Mouse (Mus musculus): ENCODE data around the gene Olfr223. TPM values are rescaled to one million over a fixed set of nuclear protein-coding genes. Genes with fewer than 3 reads are reported as not detected.
"Not testable (repeated sequence)": the region's sequence is repeated elsewhere in the genome, so short reads cannot be mapped to it uniquely, and the experiment has no call there.

Olfr223 gene
- polyA plus RNA-seq, 1 experiment = not detected

DNA sequence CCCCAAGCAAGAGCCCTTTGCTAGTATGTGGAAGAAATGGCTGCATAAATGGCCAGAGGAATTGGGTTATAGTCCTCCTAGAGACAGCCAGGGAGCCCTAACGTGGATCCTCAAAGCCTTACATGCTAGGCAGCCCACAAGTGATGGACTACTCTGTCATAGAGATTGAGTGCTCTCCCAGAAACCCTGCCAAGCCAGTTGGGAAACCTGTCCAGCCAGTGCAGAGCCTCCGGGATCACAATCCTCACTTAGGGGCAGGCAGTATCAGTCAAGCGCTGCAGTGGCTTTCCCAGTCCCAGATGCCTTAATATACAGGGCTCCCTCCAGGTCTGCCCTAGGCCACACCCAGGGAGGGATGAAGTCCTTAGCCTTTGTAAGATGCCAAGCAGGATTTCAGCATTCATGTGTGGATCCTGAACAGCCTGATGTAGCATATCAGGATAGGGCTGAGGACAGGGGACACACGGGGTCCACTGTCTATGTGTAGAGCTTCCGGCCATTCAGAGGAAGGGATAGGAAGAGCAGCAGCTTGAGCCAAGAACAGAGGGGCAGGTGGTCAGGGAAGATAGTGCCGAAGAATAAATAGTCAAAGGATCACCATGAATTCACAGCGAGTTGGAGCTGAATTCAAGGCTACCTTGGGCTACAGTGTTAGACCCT lies 41.0 kb upstream of the Olfr223 start:
- 85% methylated on average over 7 of the region's 7 CpGs for WGBS
- no peak overlapping the region for H3K27ac ChIP-seq (ENCODE audit: control insufficient read depth, insufficient read depth, low read depth, low read length, poor library complexity)
- H3K4me3 ChIP-seq (replicated peaks; ENCODE audit: control insufficient read depth, low read depth, low read length) = no peak overlapping the region
- no peaks in the 10 kb centered on the region; the same call in 1 of the 2 replicates for H3K4me1 ChIP-seq (ENCODE audit: control insufficient read depth, insufficient read depth, low read length)
- no peak for TF ChIP-seq CTCF (IDR thresholded peaks at IDR 0.05; ENCODE audit: control insufficient read depth, insufficient read depth, low read length)
- TF ChIP-seq POLR2A (IDR thresholded peaks at IDR 0.05; ENCODE audit: borderline replicate concordance, control insufficient read depth, low read depth, low read length) = no peak

DNA sequence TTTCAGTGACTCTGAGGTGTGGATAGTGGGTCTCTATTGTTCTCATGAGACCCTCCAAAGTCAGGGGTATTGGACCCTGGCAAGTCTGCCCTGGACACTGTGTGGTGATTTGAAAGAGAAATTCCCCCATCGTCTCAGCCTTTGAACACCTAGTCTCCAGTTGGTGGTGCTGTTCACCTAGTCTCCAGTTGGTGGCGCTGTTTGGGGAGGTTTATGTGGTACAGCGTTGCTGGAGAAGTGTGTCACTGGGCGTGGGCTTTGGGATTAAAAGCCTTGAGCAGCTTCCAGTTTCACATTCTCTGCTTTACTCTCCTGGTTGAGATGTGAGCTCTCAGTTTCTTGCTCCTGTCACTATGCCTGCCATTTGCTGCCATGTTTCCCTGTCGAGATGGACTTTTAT lies 39.9 kb upstream of the Olfr223 start:
- WGBS = 14% methylated on average over 5 of the region's 5 CpGs
- Histone ChIP-seq H3K4me1 (ENCODE audit: control insufficient read depth, insufficient read depth, low read length) (peaks cover 1% of the 10 kb centered on the region; the same call in 1 of the 2 replicates), H3K27ac (ENCODE audit: control insufficient read depth, insufficient read depth, low read depth, low read length, poor library complexity) (no peak overlapping the region), H3K4me3 (replicated peaks; ENCODE audit: control insufficient read depth, low read depth, low read length) (no peak overlapping the region)
- TF ChIP-seq POLR2A (IDR thresholded peaks at IDR 0.05; ENCODE audit: borderline replicate concordance, control insufficient read depth, low read depth, low read length) = no peak
- TF ChIP-seq CTCF (IDR thresholded peaks at IDR 0.05; ENCODE audit: control insufficient read depth, insufficient read depth, low read length) = peak; percentile 86

DNA sequence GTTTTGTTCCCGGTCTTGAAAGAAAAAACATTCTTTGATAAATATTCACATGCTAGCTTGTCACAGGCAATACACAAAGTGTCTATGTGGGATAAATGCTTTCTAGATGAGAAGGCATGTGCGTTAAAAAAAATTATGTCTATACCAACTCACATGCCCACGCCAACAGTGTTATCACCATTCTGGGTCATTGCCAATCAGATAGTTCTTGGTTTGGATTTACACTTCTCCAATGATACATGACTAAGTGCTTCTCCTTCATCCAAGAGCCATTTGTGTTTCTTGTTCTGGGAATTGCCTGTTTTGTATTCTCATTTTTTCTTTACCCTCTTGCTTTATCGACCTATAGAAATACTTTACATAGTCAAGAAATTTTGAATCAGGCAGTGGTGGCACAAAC lies 38.9 kb upstream of the Olfr223 start:
- Histone ChIP-seq H3K27ac (ENCODE audit: control insufficient read depth, insufficient read depth, low read depth, low read length, poor library complexity) (no peak overlapping the region), H3K4me1 (ENCODE audit: control insufficient read depth, insufficient read depth, low read length) (peaks cover 1% of the 10 kb centered on the region; the same call in 1 of the 2 replicates), H3K4me3 (replicated peaks; ENCODE audit: control insufficient read depth, low read depth, low read length) (no peak overlapping the region)
- TF ChIP-seq CTCF (IDR thresholded peaks at IDR 0.05; ENCODE audit: control insufficient read depth, insufficient read depth, low read length) = no peak
- no peak for TF ChIP-seq POLR2A (IDR thresholded peaks at IDR 0.05; ENCODE audit: borderline replicate concordance, control insufficient read depth, low read depth, low read length)
- WGBS = 63% methylated on average over 4 of the region's 4 CpGs

DNA sequence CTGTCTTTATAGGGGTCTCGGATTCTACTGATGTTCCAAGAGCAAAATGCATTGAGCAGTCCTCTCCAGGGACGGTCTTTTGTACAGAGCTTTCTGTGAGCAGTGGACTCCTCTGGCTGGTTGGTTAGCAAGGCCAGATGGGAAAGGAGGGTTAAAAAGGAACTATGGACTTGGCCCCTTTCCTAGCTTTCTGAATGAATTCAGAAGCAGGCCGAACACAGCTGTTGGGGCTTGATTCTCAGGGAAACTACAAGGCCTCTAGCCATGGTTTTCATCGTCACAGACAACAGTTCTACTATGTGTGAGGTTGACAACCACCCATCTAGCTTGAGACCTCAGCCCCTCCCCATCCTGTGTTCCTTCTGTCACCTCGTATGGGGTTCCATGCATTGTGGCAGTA lies 36.8 kb upstream of the Olfr223 start:
- Histone ChIP-seq H3K4me1 (ENCODE audit: control insufficient read depth, insufficient read depth, low read length) (peaks cover 1% of the 10 kb centered on the region; the same call in 1 of the 2 replicates), H3K4me3 (replicated peaks; ENCODE audit: control insufficient read depth, low read depth, low read length) (no peak overlapping the region), H3K27ac (ENCODE audit: control insufficient read depth, insufficient read depth, low read depth, low read length, poor library complexity) (no peak overlapping the region)
- no peak for TF ChIP-seq CTCF (IDR thresholded peaks at IDR 0.05; ENCODE audit: control insufficient read depth, insufficient read depth, low read length)
- TF ChIP-seq POLR2A (IDR thresholded peaks at IDR 0.05; ENCODE audit: borderline replicate concordance, control insufficient read depth, low read depth, low read length) = no peak
- WGBS = 61% methylated on average over 5 of the region's 5 CpGs

DNA sequence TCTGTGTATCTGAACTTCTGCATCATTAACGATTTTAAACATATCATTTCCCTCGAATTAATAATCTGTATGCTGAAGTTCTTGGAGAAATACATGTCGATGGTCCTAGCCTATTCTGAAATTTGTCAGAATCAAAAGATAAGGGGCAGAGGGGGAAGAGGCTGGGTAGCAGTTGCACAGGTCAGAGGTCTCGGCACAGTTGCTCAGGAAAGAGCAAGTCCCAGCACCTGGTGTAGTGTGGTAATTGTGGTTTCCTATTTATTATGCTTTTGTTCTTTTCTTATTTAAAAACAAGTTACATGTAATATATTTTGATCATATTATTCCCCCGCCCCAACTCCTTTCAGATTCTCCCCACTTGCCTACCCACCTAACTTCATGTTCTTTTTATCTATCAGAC lies 35.1 kb upstream of the Olfr223 start:
- Histone ChIP-seq H3K4me1 (ENCODE audit: control insufficient read depth, insufficient read depth, low read length) (peaks cover 1% of the 10 kb centered on the region; the same call in 1 of the 2 replicates), H3K27ac (ENCODE audit: control insufficient read depth, insufficient read depth, low read depth, low read length, poor library complexity) (no peak overlapping the region), H3K4me3 (replicated peaks; ENCODE audit: control insufficient read depth, low read depth, low read length) (no peak overlapping the region)
- TF ChIP-seq POLR2A (IDR thresholded peaks at IDR 0.05; ENCODE audit: borderline replicate concordance, control insufficient read depth, low read depth, low read length) = no peak
- no peak for TF ChIP-seq CTCF (IDR thresholded peaks at IDR 0.05; ENCODE audit: control insufficient read depth, insufficient read depth, low read length)
- WGBS = 15% methylated on average over 5 of the region's 5 CpGs

DNA sequence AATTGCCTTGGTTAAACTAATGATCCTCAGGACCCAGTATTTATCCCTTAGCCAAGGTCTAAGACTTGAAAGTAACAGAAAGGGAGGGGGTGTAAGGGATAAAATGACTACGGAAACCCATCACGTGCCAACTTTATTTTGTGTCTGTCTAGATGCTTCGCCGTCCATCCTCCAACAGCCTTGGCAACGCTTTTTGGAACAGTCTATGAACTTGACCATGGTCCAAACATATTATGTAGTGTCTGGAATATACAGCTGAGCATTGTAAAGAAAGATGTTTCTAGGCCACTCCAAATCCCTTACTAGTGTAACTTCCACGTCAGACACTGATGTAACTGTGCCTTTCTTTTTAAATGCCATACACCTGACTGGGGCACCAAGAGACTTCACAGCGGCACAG lies 33.1 kb upstream of the Olfr223 start:
- TF ChIP-seq CTCF (IDR thresholded peaks at IDR 0.05; ENCODE audit: control insufficient read depth, insufficient read depth, low read length) (no peak), POLR2A (IDR thresholded peaks at IDR 0.05; ENCODE audit: borderline replicate concordance, control insufficient read depth, low read depth, low read length) (no peak)
- Histone ChIP-seq H3K27ac (ENCODE audit: control insufficient read depth, insufficient read depth, low read depth, low read length, poor library complexity) (no peak overlapping the region), H3K4me3 (replicated peaks; ENCODE audit: control insufficient read depth, low read depth, low read length) (no peak overlapping the region), H3K4me1 (ENCODE audit: control insufficient read depth, insufficient read depth, low read length) (peaks cover 1% of the 10 kb centered on the region; the same call in 1 of the 2 replicates)
- WGBS = 88% methylated on average over 7 of the region's 7 CpGs

DNA sequence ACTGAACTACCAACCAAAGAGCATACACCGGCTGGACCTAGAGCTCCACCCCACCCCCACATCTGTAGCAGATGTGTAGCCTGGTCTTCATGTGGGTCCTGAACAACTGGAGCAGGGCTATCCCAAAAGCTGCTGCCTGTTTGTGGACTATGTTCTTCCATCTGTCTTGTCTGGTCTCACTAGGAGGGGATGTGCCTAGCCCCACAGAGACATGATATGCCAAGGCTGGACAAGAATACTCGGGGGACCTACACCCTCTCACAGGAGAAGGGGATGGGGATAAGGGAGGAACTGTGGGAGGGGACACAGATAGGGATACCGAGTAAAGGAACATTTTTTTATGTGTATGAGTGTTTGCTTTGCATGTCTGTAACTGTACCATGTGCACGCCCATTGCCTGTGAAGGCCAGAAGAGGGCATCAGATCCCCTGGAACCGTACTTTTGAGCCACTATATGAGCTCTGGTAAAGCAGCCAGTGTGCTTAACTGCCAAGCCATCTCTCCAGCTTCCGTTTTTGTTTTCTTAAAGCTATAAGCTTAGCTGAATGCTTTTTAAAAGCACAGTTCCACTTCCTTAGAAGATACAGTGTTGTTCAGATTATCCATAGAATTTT lies 31.0 kb upstream of the Olfr223 start:
- H3K27ac ChIP-seq (ENCODE audit: control insufficient read depth, insufficient read depth, low read depth, low read length, poor library complexity) = no peak overlapping the region
- H3K4me3 ChIP-seq (replicated peaks; ENCODE audit: control insufficient read depth, low read depth, low read length) = no peak overlapping the region
- no peak for TF ChIP-seq POLR2A (IDR thresholded peaks at IDR 0.05; ENCODE audit: borderline replicate concordance, control insufficient read depth, low read depth, low read length)
- peak; percentile 67 for TF ChIP-seq CTCF (IDR thresholded peaks at IDR 0.05; ENCODE audit: control insufficient read depth, insufficient read depth, low read length)
- peaks cover 1% of the 10 kb centered on the region; the same call in 1 of the 2 replicates for H3K4me1 ChIP-seq (ENCODE audit: control insufficient read depth, insufficient read depth, low read length)
- 20% methylated on average over 6 of the region's 6 CpGs for WGBS

DNA sequence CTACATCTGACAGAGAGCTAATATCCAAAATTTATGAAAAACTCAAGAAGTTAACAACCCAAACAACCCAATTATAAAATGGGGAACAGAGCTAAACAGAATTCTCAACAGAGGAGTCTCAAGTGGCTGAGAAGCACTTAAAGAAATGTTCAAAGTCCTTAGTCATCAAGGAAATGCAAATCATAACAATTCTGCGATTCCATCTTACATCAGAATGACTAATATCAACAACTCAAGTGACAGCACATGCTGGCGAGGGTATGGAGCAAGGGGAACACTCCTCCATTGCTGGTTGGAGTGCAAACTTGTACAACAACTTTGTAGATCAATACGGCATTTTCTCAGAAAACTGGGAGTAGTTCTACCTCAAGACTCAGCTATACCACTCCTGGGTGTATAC lies 29.1 kb upstream of the Olfr223 start:
- TF ChIP-seq CTCF (IDR thresholded peaks at IDR 0.05; ENCODE audit: control insufficient read depth, insufficient read depth, low read length) = no peak
- Histone ChIP-seq H3K4me3 (replicated peaks; ENCODE audit: control insufficient read depth, low read depth, low read length) (no peak overlapping the region), H3K27ac (ENCODE audit: control insufficient read depth, insufficient read depth, low read depth, low read length, poor library complexity) (no peak overlapping the region), H3K4me1 (ENCODE audit: control insufficient read depth, insufficient read depth, low read length) (no peaks in the 10 kb centered on the region; the same call in 1 of the 2 replicates)
- WGBS = 44% methylated on average over 3 of the region's 3 CpGs

DNA sequence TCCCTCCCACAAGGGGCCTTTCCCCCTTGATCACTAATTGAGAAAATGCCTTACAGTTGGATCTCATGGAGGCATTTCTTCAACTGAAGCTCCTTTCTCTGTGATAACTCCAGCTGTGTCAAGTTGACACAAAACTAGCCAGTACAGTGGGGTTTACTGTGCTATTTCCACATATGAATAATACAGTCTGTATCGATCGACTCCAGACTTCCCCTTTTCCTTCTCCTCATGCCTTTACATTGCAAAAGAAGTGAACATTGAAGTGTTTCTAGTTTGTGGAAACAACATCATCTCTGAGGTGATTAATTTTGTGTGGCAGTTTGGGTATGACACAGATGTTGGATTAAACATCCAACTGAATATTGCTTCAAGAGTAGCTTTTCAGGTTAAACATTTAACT lies 23.9 kb upstream of the Olfr223 start:
- H3K4me1 ChIP-seq (ENCODE audit: control insufficient read depth, insufficient read depth, low read length); H3K4me3 ChIP-seq (replicated peaks; ENCODE audit: control insufficient read depth, low read depth, low read length); H3K27ac ChIP-seq (ENCODE audit: control insufficient read depth, insufficient read depth, low read depth, low read length, poor library complexity): not testable (repeated sequence)
- WGBS = 10% methylated on average over 2 of the region's 2 CpGs

All from bone marrow, adult 2 months (tissue).